Mouse (Mus musculus) bone marrow macrophage, adult 2 months (primary cell): ENCODE results near the gene Mpped2. TPM values are rescaled to one million over a fixed set of nuclear protein-coding genes. Genes with fewer than 3 reads are reported as not detected.

ENCODE experiments used
- H3K27ac ChIP-seq: 2 replicates; pipeline ENCODE4 v1.5.1; 2012; ENCODE audit warnings: low read depth, low read length; ENCODE audit not compliant: insufficient read depth
- H3K4me1 ChIP-seq: 2 replicates; pipeline ENCODE4 v1.6.1; 2012; ENCODE audit warnings: low read length; ENCODE audit not compliant: control insufficient read depth, insufficient read depth
- H3K4me3 ChIP-seq: 2 replicates; pipeline ENCODE4 v1.5.1; 2012; ENCODE audit warnings: mild to moderate bottlenecking, low read length, moderate library complexity; ENCODE audit not compliant: insufficient read depth
- CTCF ChIP-seq: IDR thresholded peaks from 2 replicates; pipeline ENCODE4 v1.5.1; 2012; ENCODE audit warnings: low read depth, mild to moderate bottlenecking, low read length, moderate library complexity
- POLR2A ChIP-seq: IDR thresholded peaks from 2 replicates; pipeline ENCODE4 v1.6.1; 2012; ENCODE audit warnings: mild to moderate bottlenecking, low read depth, low read length, borderline replicate concordance
- polyA plus RNA-seq: library from polyadenylated mRNA; stranded (reverse); fragments of >200 nt; gene quantifications from 2 replicates; pipeline ENCODE4 v1.2.4, GENCODE M21; 2012; ENCODE audit not compliant: missing spikeins, insufficient read depth, insufficient read length

Mpped2 gene
- polyA plus RNA-seq, 1 experiment: not detected

GRCm38 (mm10) chr2:106893376-106893775 is 200.3 kb downstream of the Mpped2 start:
- no peaks in the 10 kb centered on the region for H3K4me1 ChIP-seq
- TF ChIP-seq CTCF: no peak
- TF ChIP-seq POLR2A: no peak
- no peak overlapping the region for H3K27ac ChIP-seq
- no peak overlapping the region for H3K4me3 ChIP-seq

GRCm38 (mm10) chr2:106895326-106896023 is 202.4 kb downstream of the Mpped2 start:
- no peak for TF ChIP-seq CTCF
- no peak for TF ChIP-seq POLR2A
- H3K4me1 ChIP-seq: no peaks in the 10 kb centered on the region
- H3K4me3 ChIP-seq: no peak overlapping the region
- H3K27ac ChIP-seq: no peak overlapping the region

GRCm38 (mm10) chr2:106896024-106896384 is 202.9 kb downstream of the Mpped2 start:
- Histone ChIP-seq H3K27ac (no peak overlapping the region), H3K4me1 (no peaks in the 10 kb centered on the region), H3K4me3 (no peak overlapping the region)
- no peak for TF ChIP-seq POLR2A
- TF ChIP-seq CTCF: no peak

- H3K27ac ChIP-seq: no peak overlapping the region
- TF ChIP-seq POLR2A (no peak), CTCF (no peak)
- H3K4me1 ChIP-seq: no peaks in the 10 kb centered on the region
- no peak overlapping the region for H3K4me3 ChIP-seq
Observed at GRCm38 (mm10) chr2:106911951-106912480, 218.9 kb downstream of the Mpped2 start.
